Mouse (Mus musculus) liver, postnatal 0 days (tissue): ENCODE data around the gene Ddc. TPM values are rescaled to one million over a fixed set of nuclear protein-coding genes. Genes with fewer than 3 reads are reported as not detected.
A peak's percentile ranks its signal among the peaks of the same experiment; 100 is the strongest.

Experiments
- ATAC-seq: fragments of 200-750 bp; cut with Nextera tagmentation; 2 replicates; pipeline ENCODE4 v1.8.0; 2017; ENCODE audit warnings: mild to moderate bottlenecking, moderate library complexity
- DNase-seq: peaks from one replicate; pipeline ENCODE4 v3.0.0-alpha.2; 2016
- H3K27ac ChIP-seq: fragments of 300-500 bp; sonication (generic); 2 replicates; pipeline ENCODE4 v1.5.1; 2014; ENCODE audit warnings: antibody characterized with exemption, moderate library complexity, mild to moderate bottlenecking, low read depth
- H3K27me3 ChIP-seq: fragments of 300-500 bp; sonication (generic); 2 replicates; pipeline ENCODE4 v1.6.1; 2014; ENCODE audit warnings: low read length, control low read depth, mixed read lengths; ENCODE audit not compliant: insufficient read depth
- H3K36me3 ChIP-seq: fragments of 300-500 bp; sonication (generic); replicated peaks from 2 replicates; pipeline ENCODE4 v1.6.1; 2014; ENCODE audit warnings: mild to moderate bottlenecking, control low read depth, low read length, moderate library complexity, mixed read lengths; ENCODE audit not compliant: insufficient read depth
- H3K4me1 ChIP-seq: fragments of 300-500 bp; sonication (generic); 2 replicates; pipeline ENCODE4 v1.6.1; 2014; ENCODE audit warnings: antibody characterized with exemption, mild to moderate bottlenecking, control low read depth; ENCODE audit not compliant: insufficient read depth
- H3K4me2 ChIP-seq: fragments of 300-500 bp; sonication (generic); 2 replicates; pipeline ENCODE4 v1.6.1; 2014; ENCODE audit warnings: low read depth, mild to moderate bottlenecking, low read length, moderate library complexity, mixed read lengths
- H3K4me3 ChIP-seq: fragments of 300-500 bp; sonication (generic); 2 replicates; pipeline ENCODE4 v1.5.1; 2014; ENCODE audit warnings: low read depth, low read length
- H3K9ac ChIP-seq: fragments of 300-500 bp; sonication (generic); replicated peaks from 2 replicates; pipeline ENCODE4 v1.6.1; 2014; ENCODE audit warnings: mild to moderate bottlenecking, moderate library complexity
- H3K9me3 ChIP-seq: fragments of 300-500 bp; sonication (generic); 2 replicates; pipeline ENCODE4 v1.6.1; 2016; ENCODE audit warnings: mild to moderate bottlenecking, control low read depth, low read length, mixed read lengths
- CTCF ChIP-seq: sonication (generic); IDR thresholded peaks from 2 replicates; pipeline ENCODE4 v1.5.1; 2016; ENCODE audit warnings: antibody characterized with exemption, low read depth
- EP300 ChIP-seq: IDR thresholded peaks from 2 replicates; pipeline ENCODE4 v1.6.1; 2016; ENCODE audit warnings: antibody characterized with exemption, low read depth, mild to moderate bottlenecking
- whole genome bisulfite sequencing: fragments of 180-500 bp; shearing (Covaris S2); extraction: QIAGEN DNeasy Blood & Tissue Kit; methylation state at CpG from one replicate; pipeline ENCODE4 v1.1.7; 2014; ENCODE audit not compliant: insufficient replicate concordance; 5-methylcytosine and 5-hydroxymethylcytosine counted together
- polyA plus RNA-seq: library from polyadenylated mRNA; unstranded; fragments of >200 nt; fragmentation: Nextera tagmentation; extraction: Ambion mirVana; gene quantifications from 2 replicates; pipeline ENCODE4 v1.2.1, GENCODE M21; 2015

Ddc gene
- 17.5 and 19.5 TPM in 2 replicates for polyA plus RNA-seq

DNA sequence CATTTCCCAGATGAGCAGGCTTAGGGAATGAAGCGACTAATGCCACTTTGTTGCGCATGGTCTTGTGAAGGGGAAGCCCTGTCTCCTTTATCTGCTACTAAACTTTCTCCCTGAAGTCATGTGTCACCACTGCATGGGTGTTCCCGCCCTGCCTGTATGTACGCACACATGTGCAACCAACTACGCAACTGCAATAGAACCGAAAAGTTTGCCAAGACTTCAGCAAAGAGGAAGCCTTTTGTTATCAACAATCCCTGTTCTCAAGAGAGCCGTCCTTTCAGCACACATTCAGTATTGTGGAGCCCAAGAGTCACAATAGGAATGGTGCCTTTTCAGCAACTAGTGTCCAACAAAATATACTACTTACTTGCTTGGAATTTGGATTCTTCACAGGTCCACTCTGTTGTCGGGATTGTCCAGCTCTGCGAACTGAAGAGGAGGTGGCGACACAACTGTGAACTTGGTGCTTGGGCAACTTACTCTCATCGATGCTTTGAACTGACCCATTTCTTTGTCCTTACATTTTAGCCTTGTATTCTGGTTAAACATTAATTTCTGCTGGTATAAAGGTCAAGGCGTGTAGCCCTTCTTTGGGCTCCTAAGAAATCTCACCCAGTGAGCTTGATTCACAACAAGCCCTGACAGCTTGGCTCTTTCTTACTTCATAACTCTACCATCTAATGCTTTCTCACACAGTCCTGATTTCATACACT lies at the start of gene Ddc:
Gene Ddc (minus strand): TSS at position 500 of the 713 bp plus-strand sequence.
- H3K27ac ChIP-seq = peak within 1 kb of the TSS; percentile 72
- peak within 1 kb of the TSS; percentile 21 for H3K4me3 ChIP-seq
- peak; percentile 52 for DNase-seq
- no peaks in the 10 kb centered on the region for H3K27me3 ChIP-seq
- H3K9ac ChIP-seq = peak within 1 kb of the TSS; percentile 3; the same call in 1 of the 2 replicates
- 49% methylated on average over 12 of the region's 12 CpGs for WGBS
- peak; percentile 94 for ATAC-seq
- peaks cover 7% of the 10 kb centered on the region for H3K4me1 ChIP-seq
- TF ChIP-seq EP300 (0 out of 2 replicates have a peak, but pooled peaks have one; percentile 20), CTCF (no peak)
- no peaks in the 10 kb centered on the region for H3K36me3 ChIP-seq
- H3K9me3 ChIP-seq = no peaks in the 10 kb centered on the region
- peak within 1 kb of the TSS; percentile 52 for H3K4me2 ChIP-seq

DNA sequence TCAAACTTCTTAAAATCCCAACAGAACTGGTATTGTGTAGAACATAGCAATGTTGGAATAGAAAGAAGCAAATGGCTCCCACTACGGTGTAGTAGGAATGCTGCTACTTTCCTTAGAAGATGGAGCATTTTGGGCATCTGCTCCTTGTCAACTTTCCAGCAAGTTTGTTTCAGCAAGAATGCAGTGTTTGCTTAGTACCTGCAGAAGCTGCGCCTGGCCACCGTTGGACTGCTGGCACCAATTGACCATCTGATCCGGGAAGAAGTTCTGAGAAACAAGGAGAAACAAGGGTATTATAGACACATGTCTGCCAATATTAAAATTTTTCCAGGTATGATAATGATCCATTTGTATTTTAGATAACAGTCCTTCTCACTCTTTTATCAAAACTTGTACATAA lies 47.8 kb upstream of the Ddc start:
- H3K27ac ChIP-seq = no peak overlapping the region
- no peak overlapping the region for H3K4me3 ChIP-seq
- no peak overlapping the region for H3K9ac ChIP-seq
- no peaks in the 10 kb centered on the region for H3K27me3 ChIP-seq
- DNase-seq = no peak
- peaks cover 28% of the 10 kb centered on the region for H3K36me3 ChIP-seq
- H3K4me2 ChIP-seq = no peak overlapping the region
- no peak for ATAC-seq
- WGBS = 76% methylated on average over 4 of the region's 4 CpGs
- peaks cover 11% of the 10 kb centered on the region for H3K4me1 ChIP-seq
- H3K9me3 ChIP-seq = no peaks in the 10 kb centered on the region
- TF ChIP-seq EP300 (no peak), CTCF (no peak)

DNA sequence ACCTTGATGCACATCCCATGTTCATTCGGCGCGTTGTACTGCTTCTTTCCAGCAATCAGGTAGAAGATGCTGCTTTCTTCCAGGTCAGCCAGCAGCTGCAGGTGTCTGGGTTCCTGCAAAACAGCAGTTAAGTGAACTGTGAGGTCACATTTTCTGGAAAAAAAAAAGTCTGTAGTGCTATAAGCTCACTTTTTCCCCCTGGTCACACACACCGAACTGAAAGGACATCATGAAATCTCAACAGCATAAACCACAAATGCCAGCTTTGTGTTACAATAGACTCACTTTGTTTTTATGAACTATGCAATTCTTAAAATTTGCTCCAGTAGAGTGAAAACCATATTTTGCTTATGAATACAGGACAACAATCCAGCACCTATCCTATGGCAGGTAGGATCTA lies 46.9 kb upstream of the Ddc start:
- 89% methylated on average over 4 of the region's 4 CpGs for WGBS
- TF ChIP-seq CTCF (no peak), EP300 (no peak)
- H3K27ac ChIP-seq = no peak overlapping the region
- H3K36me3 ChIP-seq = peaks cover 24% of the 10 kb centered on the region
- H3K4me2 ChIP-seq = no peak overlapping the region
- ATAC-seq = no peak
- H3K9me3 ChIP-seq = no peaks in the 10 kb centered on the region
- no peak overlapping the region for H3K9ac ChIP-seq
- no peak overlapping the region for H3K4me3 ChIP-seq
- H3K27me3 ChIP-seq = no peaks in the 10 kb centered on the region
- H3K4me1 ChIP-seq = peaks cover 11% of the 10 kb centered on the region
- DNase-seq = no peak

- Histone ChIP-seq H3K4me2 (no peak overlapping the region), H3K4me3 (no peak overlapping the region), H3K36me3 (peaks cover 21% of the 10 kb centered on the region), H3K27me3 (no peaks in the 10 kb centered on the region), H3K27ac (no peak overlapping the region), H3K9me3 (no peaks in the 10 kb centered on the region), H3K4me1 (peaks cover 9% of the 10 kb centered on the region), H3K9ac (no peak overlapping the region)
- TF ChIP-seq EP300 = no peak
- no peak for TF ChIP-seq CTCF
- DNase-seq (no peak), ATAC-seq (no peak)
These were observed 46.1 kb upstream of the Ddc start for GRCm38 (mm10) chr11:11944082-11944349.

GRCm38 (mm10) chr11:11943240-11944081 lies 45.5 kb upstream of the Ddc start:
- Histone ChIP-seq H3K4me2 (no peak overlapping the region), H3K9me3 (no peaks in the 10 kb centered on the region), H3K27ac (no peak overlapping the region), H3K36me3 (peaks cover 20% of the 10 kb centered on the region), H3K4me3 (no peak overlapping the region), H3K27me3 (no peaks in the 10 kb centered on the region), H3K9ac (no peak overlapping the region), H3K4me1 (peaks cover 3% of the 10 kb centered on the region)
- ATAC-seq (no peak), DNase-seq (no peak)
- WGBS = 82% methylated on average over 13 of the region's 13 CpGs
- TF ChIP-seq CTCF = no peak
- TF ChIP-seq EP300 = no peak
